Mouse (Mus musculus) adrenal gland, postnatal 10 days (tissue): ENCODE results near the gene Pgs1. TPM values are rescaled to one million over a fixed set of nuclear protein-coding genes. Genes with fewer than 3 reads are reported as not detected.
A peak's percentile ranks its signal among the peaks of the same experiment; 100 is the strongest.

Experiments
- DNase-seq: peaks from one replicate; pipeline ENCODE4 v3.0.0; 2021; ENCODE audit warnings: mixed read lengths
- total RNA-seq, 2 experiments: library from RNA; stranded (reverse); gene quantifications; 2 replicates each; pipeline ENCODE4 v1.2.3; 2021

The Pgs1 gene
- total RNA-seq, 2 experiments from 2014 or later, result 30.9 to 31.0 TPM

DNA sequence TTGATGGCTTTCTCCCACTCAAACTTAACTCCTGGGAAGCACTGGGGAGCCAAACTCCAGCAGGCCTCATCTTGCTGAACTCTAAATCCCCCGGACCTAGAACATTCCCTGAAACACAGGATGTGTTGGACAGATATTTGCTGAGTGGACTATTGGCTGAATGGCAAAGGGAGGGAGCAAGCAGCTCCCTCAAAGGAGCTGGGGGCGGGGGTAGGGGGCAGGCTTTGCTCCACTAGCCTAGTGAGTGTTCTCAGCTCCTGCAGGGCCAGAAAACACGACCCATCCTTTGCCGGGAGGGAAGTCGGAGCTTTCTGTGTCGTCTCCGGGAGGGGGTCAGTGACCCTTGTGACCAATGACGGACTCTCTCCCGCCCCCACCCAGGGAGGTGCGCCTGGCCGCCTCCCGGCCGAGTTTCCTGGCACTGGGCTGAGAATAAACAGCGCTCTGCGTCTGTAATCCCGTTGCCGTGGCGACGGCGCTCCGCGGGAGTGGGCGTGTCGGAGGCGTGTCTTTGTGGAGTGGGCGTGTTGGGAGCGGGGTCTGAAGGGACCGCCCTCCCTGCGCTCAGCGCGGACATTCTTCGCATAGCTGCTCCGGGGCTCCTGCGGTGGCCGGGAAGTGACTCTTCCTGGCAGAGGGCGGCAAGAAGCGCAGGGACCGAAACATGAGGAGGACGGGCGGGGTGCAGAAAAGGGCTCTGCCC is 22.9 kb upstream of the Pgs1 start:
- DNase-seq, result peak; percentile 100

GRCm38 (mm10) chr11:117963872-117964271 is 22.2 kb upstream of the Pgs1 start:
- DNase-seq, result no peak

DNA sequence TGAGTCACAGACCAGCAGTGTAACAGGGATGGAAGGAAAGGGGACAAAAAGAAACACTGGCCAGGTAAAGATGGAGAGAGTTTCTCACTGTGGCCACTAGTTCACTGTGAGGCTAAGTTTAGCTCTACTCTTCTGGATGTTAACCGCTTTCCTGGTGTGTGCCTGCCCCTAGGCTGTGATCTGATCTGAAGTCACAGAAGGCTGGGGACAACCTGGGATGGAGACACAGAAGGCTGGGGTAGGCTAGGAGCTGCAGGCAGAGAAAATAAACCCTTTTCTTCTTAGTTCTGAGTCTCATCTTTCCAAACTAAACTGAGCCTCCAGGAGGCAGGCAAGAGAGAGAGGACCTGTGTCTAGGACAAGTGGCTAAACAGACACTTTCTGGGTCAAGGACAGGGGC is 21.8 kb upstream of the Pgs1 start:
- no peak for DNase-seq

- DNase-seq, result no peak
Observed at GRCm38 (mm10) chr11:117965052-117965451, 21.0 kb upstream of the Pgs1 start.

DNA sequence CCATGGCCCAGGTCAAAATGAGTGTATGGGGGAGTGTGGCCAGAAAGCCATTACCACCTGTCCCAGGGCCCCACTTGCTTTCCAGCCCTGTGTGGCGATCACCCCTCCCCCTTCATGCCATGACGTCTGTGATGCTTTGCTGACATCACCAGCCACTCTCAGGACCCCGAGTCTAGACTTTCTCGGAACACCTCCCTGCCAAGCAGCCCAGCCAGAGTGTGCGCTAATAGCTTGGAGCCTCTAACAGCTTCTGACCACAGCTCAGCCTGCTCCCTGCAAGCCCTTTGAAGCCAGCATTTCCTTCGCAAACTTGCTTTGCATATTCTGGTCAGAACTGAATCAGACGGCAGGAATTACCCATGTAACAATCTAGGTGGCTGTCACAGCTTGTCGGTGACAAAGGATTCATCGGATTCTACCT is 20.5 kb upstream of the Pgs1 start:
- DNase-seq, result no peak

GRCm38 (mm10) chr11:117966506-117967100 is 19.5 kb upstream of the Pgs1 start:
- no peak for DNase-seq

DNA sequence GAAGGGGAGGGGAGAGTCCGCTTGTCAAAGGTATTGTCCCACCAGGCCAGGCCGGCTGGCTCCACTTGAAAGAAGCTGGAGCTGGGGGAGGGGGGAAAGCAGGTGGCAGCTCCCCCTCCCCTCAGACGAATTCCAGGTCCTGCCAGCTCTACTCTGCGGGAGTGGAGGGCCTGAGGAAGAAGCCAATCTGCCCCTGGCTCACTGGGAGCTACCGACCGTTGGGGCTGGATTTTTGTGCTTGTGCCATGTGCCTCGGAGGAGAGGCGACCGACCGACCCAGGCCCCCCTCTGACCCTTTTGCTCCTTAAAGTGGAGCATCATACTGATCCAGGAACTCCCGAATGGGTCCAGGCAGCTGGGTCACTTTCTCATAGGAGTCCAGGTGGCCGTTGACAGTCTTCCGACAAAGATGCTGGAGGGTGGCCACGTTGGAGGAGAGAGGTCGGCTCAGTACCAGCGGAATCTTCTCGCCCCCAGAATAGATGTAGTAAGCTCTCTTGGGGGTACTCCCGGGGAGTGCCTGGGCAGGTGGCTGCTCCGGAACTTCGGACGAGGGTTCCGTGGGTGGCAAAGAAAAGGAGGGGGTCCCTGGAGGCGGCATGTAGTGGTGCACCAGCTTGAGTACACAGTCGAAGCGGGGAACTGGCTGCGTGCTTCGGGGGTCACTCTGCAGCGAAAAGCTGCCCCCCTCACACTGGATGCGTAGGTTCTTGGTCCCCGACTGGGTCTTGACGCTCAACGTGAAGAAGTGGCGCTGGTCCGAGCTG is 18.7 kb upstream of the Pgs1 start:
- DNase-seq, result no peak

DNA sequence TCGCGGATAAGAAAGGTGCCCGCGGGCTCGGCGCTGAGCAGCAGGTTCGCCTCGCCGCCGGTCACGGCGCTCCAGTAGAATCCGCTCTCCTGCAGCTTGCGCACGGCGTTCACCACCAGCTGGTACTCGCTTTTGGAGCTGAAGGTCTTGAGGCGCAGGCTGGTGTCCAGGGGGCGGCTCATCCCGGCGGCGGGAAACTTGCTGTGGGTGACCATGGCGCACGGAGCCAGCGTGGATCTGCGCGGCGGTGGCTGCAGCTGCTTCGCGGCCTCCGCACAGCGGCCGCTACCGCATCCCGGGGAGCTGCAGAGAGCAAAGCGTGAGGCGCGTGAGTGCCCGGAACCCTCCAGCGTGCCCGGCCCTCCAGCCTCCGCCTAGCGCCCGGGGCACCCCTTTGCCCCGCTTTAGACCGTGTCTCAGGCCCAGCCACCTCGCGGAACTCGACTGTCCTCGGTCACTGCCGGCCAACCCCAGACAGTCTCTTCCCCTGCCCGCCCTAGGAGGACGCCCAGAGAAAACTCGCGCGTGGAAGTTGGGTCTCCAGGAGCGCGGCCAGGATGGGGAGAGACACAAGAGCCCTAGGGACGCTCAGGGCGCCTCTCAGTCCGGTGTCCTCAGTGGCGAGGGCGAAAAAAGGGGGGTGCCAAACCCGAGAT is 17.9 kb upstream of the Pgs1 start:
- peak; percentile 59 for DNase-seq

- no peak for DNase-seq
Observed at GRCm38 (mm10) chr11:117968716-117969099, 17.4 kb upstream of the Pgs1 start.

DNA sequence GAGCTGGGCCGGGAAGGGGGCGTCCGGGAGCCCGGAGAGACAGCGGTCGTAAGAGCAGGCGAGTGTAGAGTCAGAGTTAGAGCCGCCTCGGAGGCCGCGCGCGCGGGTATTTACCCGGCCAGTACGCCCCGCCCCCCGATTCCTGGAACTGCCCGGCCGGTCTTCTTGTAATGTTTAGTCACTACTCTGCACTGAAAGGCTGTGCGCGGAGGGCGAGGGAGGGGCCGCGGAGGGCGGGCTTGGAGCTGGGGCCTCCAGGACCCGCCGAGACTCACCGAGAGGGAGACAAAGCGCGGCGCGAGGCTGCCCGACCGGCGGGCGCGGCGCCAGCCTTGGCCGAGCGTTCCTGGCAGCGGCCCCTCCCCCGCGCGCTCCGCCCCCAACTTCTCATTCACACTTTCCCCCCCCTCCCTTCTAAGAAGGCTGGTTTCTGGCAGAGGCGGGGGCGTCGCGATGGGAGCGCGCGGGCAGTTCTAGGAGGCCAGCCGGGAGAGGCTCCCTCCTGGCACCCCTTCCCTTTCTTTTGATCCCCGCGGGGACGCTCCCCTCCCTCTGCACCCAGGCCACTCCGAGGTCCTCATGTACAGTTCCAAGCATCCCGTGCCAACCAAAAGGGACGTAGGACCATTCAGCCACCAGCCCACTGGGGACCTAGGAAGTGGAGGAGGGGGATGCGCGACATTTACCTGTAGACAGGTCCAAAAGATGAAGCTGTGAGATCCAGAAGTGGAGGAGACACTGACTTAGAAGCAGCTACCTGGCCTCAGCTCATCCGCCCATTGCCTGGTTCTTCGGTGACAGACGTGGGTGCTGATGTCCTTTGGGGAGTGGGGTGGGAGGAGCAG is 16.8 kb upstream of the Pgs1 start:
- DNase-seq, result peak; percentile 98

DNA sequence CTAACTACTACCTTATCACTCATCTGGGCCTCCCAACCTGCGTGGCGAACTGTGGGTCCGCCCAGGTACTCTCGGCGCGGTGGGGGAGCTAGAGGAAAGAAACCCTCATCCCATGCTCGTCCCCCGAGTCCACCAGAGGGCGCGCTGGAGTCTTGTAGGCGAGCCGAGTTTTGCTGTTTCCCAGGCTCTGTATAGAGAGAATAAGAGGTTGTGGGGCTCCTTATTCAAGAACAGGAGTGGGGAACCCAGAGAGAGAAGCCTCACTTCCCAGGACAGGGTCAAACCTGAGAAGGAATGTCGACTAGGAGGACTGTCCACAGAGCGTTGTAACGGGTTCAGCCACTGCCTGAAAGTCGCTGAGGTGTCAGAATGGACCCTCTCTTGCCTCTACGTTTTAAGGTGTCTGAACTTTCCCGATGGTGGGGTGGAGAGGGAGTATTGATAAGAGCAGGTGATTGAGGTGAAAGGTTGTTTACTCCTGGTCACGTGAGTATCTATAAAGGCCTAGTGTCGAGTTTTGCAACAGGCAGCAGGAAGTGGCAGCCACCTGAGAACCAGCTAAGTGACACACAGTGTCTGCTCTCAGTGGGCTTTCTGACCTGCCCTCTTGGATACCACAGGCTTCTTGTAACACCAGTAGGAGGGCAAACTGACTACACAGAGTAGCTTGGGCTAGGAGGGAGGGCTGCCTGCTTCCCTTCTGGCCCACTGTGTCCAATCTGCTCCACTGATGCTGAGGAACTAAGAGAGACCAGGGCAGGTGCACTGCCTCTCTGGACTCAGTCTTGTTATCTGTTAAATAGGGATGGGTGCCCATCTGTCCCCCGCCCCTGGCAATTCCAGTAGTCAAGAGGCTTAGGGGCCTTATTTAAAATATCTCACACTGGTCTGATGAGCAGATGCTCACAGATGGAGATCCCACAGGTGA is 15.9 kb upstream of the Pgs1 start, which contains the start of gene Socs3:
Gene Socs3, minus strand, starts transcription at position 103 of the 928 bp plus-strand sequence.
- DNase-seq, result peak; percentile 96

- DNase-seq, result no peak
Observed at GRCm38 (mm10) chr11:117971100-117971499, 15.0 kb upstream of the Pgs1 start.

DNA sequence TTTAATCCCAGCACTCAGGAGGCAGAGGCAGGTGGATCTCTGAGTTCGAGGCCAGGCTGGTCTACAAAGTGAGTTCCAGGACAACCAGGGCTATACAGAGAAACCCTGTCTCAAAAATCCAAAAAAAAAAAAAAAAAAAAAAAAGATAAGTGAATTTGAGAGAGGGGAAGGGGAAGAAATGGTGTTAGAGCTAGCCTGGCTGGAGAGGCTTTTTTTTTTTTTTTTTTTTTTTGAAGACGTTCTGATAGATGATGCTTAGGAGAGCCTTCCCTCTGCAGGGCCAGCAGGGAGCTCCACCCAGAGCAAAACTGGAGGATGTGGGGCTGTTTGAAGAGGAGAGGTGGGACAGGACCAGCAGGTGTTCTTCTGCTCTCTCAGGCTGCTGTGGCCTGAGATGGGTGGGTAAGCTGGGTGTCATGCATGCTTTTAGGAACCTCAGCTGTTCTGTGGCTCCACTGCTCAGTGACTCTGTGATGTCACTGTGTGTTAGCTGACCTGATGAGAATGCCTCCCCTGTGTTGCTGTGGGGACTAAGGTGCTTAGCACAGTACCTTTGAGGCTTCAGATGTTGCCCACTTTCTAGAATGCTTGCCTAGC is 14.3 kb upstream of the Pgs1 start:
- no peak for DNase-seq

DNA sequence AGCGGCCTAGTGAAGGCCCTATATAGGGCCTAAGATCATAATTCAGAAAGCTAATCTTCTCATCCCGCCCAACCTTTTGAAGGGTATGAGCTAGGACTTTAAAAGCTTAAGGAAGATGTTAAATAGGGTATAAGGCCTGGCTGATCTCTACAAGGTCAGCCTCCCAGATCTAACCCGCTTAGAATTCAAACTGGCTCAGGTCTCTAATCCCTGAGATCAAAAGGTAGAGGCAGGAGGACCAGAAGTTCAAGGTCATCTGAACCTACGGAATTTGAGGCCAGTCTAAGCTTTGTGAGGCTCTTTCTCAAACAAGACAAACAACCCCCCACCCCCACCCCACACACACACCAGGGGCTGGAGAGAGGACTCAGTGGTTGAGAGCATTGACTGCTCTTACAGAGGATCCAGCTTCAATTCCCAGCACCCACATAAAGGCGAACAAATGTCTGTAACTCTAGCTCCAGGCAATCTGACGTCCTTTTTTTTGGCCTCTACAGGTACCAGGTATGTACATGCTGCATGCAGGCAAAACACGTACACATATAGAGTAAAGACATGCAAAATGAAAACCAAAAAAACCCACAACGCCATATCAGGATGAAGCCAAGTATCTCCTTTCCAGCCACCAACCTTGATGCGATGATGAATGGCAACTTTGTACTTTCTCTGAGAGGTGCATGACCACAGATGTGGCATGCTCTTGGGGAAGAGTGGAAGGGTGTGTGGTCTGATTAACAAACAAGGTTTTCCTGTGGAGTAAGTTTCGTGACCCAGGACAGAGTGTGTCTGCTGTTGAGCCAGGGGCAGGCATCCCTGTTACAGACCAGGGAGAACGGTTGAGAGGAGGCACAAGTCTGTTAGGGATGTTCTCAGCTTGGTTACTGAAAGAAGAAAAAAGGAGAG is 13.2 kb upstream of the Pgs1 start:
- no peak for DNase-seq

- DNase-seq, result no peak
Observed at GRCm38 (mm10) chr11:117973569-117973968, 12.5 kb upstream of the Pgs1 start.

DNA sequence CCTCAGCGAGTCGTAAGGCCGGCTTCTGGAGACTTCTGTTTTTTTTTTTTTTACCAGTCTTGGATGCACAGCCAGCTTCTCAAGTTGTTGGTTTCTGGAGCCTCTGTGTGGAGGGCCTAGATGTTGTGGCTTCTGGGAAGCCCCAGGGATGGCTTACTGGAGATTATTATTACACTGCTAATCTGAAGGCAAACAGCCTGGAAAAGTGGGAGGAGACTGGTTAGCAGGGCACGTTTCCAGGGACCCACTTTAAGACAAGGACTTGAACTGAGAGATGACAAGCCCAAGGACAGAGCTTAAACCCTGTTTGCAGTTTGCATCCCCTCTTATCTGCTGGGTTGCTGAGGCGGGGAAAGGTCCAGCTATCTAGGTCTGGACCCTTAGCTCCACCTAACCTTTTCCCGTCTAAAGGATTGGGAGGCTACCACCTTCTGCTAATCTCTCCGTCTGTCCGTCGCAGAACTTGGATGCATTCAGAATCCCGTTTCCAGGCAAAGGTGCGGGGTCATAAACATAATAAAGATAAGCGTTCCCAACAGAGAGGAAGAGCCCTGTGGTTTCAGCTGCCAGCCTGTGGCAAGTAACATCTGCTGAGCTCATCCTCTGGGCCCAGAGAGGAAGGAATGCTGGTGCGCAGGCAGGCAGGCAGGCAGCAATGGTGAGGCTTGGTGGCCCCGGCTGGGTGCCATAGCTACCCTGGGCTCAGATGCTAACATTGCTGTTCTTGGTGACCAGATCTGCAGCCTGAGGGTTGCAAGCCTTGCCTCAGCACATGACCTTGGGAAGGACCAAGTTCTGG is 11.6 kb upstream of the Pgs1 start:
- DNase-seq, result no peak

GRCm38 (mm10) chr11:117975211-117975967 is 10.7 kb upstream of the Pgs1 start:
- DNase-seq, result no peak
